Mouse (Mus musculus) inflammation-experienced regulatory T-cells (primary cell): ENCODE data around the gene Cnr1. TPM values are rescaled to one million over a fixed set of nuclear protein-coding genes. Genes with fewer than 3 reads are reported as not detected.

Experiments
- polyA plus RNA-seq, 2 experiments: library from polyadenylated mRNA; unstranded; fragments of 100-300 nt; shearing (Covaris generic); gene quantifications; one replicate each; pipeline ENCODE4 v1.2.1; 2017

The Cnr1 gene
- not detected for polyA plus RNA-seq

DNA sequence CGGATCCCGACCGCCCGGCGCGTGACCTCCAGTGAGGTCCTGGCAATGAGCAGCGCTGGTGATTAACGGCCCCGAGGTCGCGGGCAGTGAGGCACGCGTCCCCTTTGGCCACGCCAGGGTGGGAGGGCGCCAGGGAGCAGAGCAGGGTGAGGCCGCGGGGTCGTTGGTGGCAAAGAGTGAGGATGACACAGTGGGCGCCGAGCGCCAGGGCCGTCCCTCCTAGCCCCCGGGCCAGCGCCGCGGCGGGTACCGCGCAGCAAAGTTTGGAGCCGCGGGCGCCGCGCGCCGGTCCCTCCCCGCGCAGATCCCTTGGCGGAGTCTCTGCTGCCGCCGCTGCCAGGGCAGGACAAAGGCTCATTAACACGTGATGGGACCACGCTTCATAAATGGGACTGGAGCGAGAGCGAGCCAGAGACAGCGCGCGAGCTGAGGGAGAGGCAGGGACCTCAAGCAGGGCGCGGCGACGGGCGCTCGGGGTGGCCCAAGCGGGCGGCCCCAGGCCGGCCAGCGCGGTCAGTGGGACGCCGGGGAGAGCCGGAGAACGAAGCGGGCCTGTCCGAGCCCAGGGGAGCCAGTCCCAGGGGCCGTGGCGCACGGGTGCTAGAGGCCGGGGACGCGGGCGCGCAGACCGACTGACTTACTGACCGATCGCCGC lies at the start of gene Cnr1:
TSS of gene Cnr1 (plus strand) at position 360 of the 655 bp plus-strand sequence.

Other genes starting within 250 kb of the Cnr1 start
- 1 to 10 TPM; 3.6 to 7.3 TPM for gene Spaca1, start 125.6 kb downstream of the Cnr1 start, polyA plus RNA-seq